Mouse (Mus musculus): Measurements from ENCODE around the gene Tes. TPM values are rescaled to one million over a fixed set of nuclear protein-coding genes. Genes with fewer than 3 reads are reported as not detected.

The Tes gene
- total and polyA plus RNA-seq, 3 experiments = not detected

DNA sequence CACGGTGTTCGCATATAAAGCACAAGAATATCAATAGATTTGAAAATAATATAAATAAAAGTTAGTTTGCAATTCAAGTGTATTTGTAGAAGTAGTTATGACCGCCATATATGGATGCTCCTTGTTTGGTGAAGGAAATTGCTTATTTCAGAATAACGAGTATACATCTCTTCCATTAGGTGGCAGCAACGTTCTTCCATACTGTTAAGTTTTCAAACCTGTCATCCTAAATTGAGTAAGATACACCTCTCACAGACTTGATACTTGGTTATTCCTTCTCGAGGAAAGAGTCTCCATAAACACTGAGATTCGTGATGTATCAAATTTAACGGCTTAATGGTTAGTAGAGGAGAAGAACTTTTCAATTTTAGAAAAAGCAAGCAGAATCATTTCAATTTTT, 37.4 kb upstream of the Tes start:
- H3K36me3 ChIP-seq (replicated peaks in 1 of 2; ENCODE audit: control insufficient read depth in 1 of 2, insufficient read depth in 1 of 2, low read length in 1 of 2) = no peaks in the 10 kb centered on the region
- H3K27ac ChIP-seq (ENCODE audit: insufficient read depth, low read depth) = no peak overlapping the region
- H3K9me3 ChIP-seq (replicated peaks; ENCODE audit: low read length) = no peaks in the 10 kb centered on the region
- H3K4me3 ChIP-seq (replicated peaks in 1 of 3; ENCODE audit: low read depth in 2 of 3, low read length in 2 of 3, poor library complexity in 1 of 3) = no peak overlapping the region
- no peaks in the 10 kb centered on the region for H3K79me2 ChIP-seq (replicated peaks; ENCODE audit: control insufficient read depth, extremely low read depth, insufficient read depth, poor library complexity, severe bottlenecking)
- H3K9ac ChIP-seq (ENCODE audit: insufficient read depth, low read depth) = no peak overlapping the region
- DNase-seq (ENCODE audit: extremely low read depth) = peak; percentile 62
- no peaks in the 10 kb centered on the region for H3K27me3 ChIP-seq (replicated peaks)
- H3K4me2 ChIP-seq (ENCODE audit: insufficient read depth, low read depth, poor library complexity, severe bottlenecking) = no peak overlapping the region
- H3K4me1 ChIP-seq (ENCODE audit: control insufficient read depth in 1 of 2, insufficient read depth in 2 of 2) = peaks cover 0 to 5% of the 10 kb centered on the region in 2 experiments; a peak in 2 of 4 replicates
- dilution Hi-C loops (cut with MboI; ENCODE audit: extremely low pct_ligation_motif_present, extremely low pct_unique_long_range_greater_than_20kb, low sequenced_read_pairs) (no loop called here), in situ Hi-C loops (cut with MboI; ENCODE audit: low pct_ligation_motif_present, low pct_unique_long_range_greater_than_20kb, low sequenced_read_pairs) (loop anchor here (10.0 kb wide), 1 partner anchor 67 kb away; no protein-coding TSS in a partner anchor)
- TF ChIP-seq POLR2AphosphoS2 (IDR thresholded peaks at IDR 0.05; ENCODE audit: low read depth, low read length) (no peak), ELF1 (IDR thresholded peaks at IDR 0.05; ENCODE audit: low read depth, low read length) (no peak), KAT2A (IDR thresholded peaks at IDR 0.05; ENCODE audit: insufficient replicate concordance, low read length) (no peak), ZMIZ1 (IDR thresholded peaks at IDR 0.05; ENCODE audit: low read depth, low read length) (no peak), USF1 (IDR thresholded peaks at IDR 0.05; ENCODE audit: low read depth, low read length) (no peak), TBP (conservative IDR thresholded peaks at IDR 0.05; ENCODE audit: low read depth, low read length) (no peak), ZNF384 (IDR thresholded peaks at IDR 0.05; ENCODE audit: low read depth, low read length) (no peak), RCOR1 (conservative IDR thresholded peaks at IDR 0.05; ENCODE audit: low read depth, low read length) (no peak), ETS1 (conservative IDR thresholded peaks at IDR 0.05; ENCODE audit: low read depth, low read length) (no peak), CHD2 (IDR thresholded peaks at IDR 0.05; ENCODE audit: low read length) (no peak), CTCF (conservative IDR thresholded peaks at IDR 0.05 in 1 of 2, IDR thresholded peaks at IDR 0.05 in 1 of 2; ENCODE audit: low read depth in 2 of 2, low read length in 2 of 2) (peak in 1 of 2 experiments; percentile 86; a peak in 3 of 4 replicates), EP300 (IDR thresholded peaks at IDR 0.05; ENCODE audit: low read length) (no peak), MEF2A (IDR thresholded peaks at IDR 0.05; ENCODE audit: borderline replicate concordance, low read depth, low read length) (no peak), MAZ (IDR thresholded peaks at IDR 0.05; ENCODE audit: low read depth, low read length) (no peak), MAX (IDR thresholded peaks at IDR 0.05; ENCODE audit: low read length) (no peak), PAX5 (IDR thresholded peaks at IDR 0.05; ENCODE audit: low read length) (no peak), CHD1 (IDR thresholded peaks at IDR 0.05; ENCODE audit: low read depth, low read length) (no peak), USF2 (conservative IDR thresholded peaks at IDR 0.05; ENCODE audit: low read depth, low read length) (no peak), MXI1 (IDR thresholded peaks at IDR 0.05; ENCODE audit: low read depth, low read length) (no peak), RAD21 (IDR thresholded peaks at IDR 0.05; ENCODE audit: low read depth, low read length) (peak; percentile 96), ZKSCAN1 (IDR thresholded peaks at IDR 0.05; ENCODE audit: borderline replicate concordance, low read depth, low read length) (no peak), HCFC1 (IDR thresholded peaks at IDR 0.05; ENCODE audit: low read depth, low read length) (no peak), ZC3H11A (IDR thresholded peaks at IDR 0.05; ENCODE audit: low read depth, low read length) (peak; percentile 47; the same call in 1 of the 2 replicates), MAFK (IDR thresholded peaks at IDR 0.05; ENCODE audit: insufficient replicate concordance, low read length) (no peak), NELFE (IDR thresholded peaks at IDR 0.05; ENCODE audit: low read depth, low read length) (no peak), GABPA (IDR thresholded peaks at IDR 0.05; ENCODE audit: insufficient replicate concordance, low read depth, low read length) (no peak), SIN3A (IDR thresholded peaks at IDR 0.05; ENCODE audit: low read length) (no peak), JUND (conservative IDR thresholded peaks at IDR 0.05; ENCODE audit: low read depth, low read length) (no peak), UBTF (IDR thresholded peaks at IDR 0.05; ENCODE audit: low read depth, low read length) (no peak), SMC3 (IDR thresholded peaks at IDR 0.05; ENCODE audit: low read depth, low read length) (peak; percentile 82), NRF1 (IDR thresholded peaks at IDR 0.05; ENCODE audit: low read depth, low read length) (no peak), JUN (IDR thresholded peaks at IDR 0.05; ENCODE audit: insufficient read depth, low read depth, low read length) (no peak), POLR2A (IDR thresholded peaks at IDR 0.05; ENCODE audit: low read depth, low read length) (no peak), MYC (IDR thresholded peaks at IDR 0.05; ENCODE audit: low read depth, low read length) (no peak), E2F4 (IDR thresholded peaks at IDR 0.05; ENCODE audit: insufficient replicate concordance, low read depth, low read length) (no peak), TCF12 (IDR thresholded peaks at IDR 0.05; ENCODE audit: low read depth, low read length) (no peak)

All from CH12.LX (cell line).